Mouse (Mus musculus): ENCODE results near the gene Pkp4.

- TF ChIP-seq FLI1 (IDR thresholded peaks at IDR 0.05; ENCODE audit: low read length) (no peak), GATA1 (IDR thresholded peaks at IDR 0.05; ENCODE audit: borderline replicate concordance, low read length) (no peak)
Measured at GRCm38 (mm10) chr2:59361350-59361780, 200.7 kb downstream of the Pkp4 start.
